Mouse (Mus musculus) midbrain, embryonic 10.5 days (tissue): ENCODE data around the gene Msi1. TPM values are rescaled to one million over a fixed set of nuclear protein-coding genes. Genes with fewer than 3 reads are reported as not detected.

ENCODE experiments used
- DNase-seq: peaks from one replicate; pipeline ENCODE4 v3.0.0-alpha.2; 2017; ENCODE audit warnings: low spot score
- H3K27ac ChIP-seq: fragments of 300-500 bp; sonication (generic); replicated peaks from 2 replicates; pipeline ENCODE4 v1.5.1; 2016; ENCODE audit warnings: mild to moderate bottlenecking
- H3K27me3 ChIP-seq: fragments of 300-500 bp; sonication (generic); 2 replicates; pipeline ENCODE4 v1.6.1; 2016; ENCODE audit warnings: low read depth, mild to moderate bottlenecking; ENCODE audit not compliant: poor library complexity, severe bottlenecking
- H3K36me3 ChIP-seq: fragments of 300-500 bp; sonication (generic); 2 replicates; pipeline ENCODE4 v1.6.1; 2016; ENCODE audit warnings: mild to moderate bottlenecking, moderate library complexity
- H3K4me1 ChIP-seq: fragments of 300-500 bp; sonication (generic); 2 replicates; pipeline ENCODE4 v1.6.1; 2016
- H3K4me3 ChIP-seq: fragments of 300-500 bp; sonication (generic); 2 replicates; pipeline ENCODE4 v1.5.1; 2016; ENCODE audit warnings: mild to moderate bottlenecking, moderate library complexity
- H3K9me3 ChIP-seq: fragments of 300-500 bp; sonication (generic); replicated peaks from 2 replicates; pipeline ENCODE4 v1.6.1; 2016; ENCODE audit warnings: mild to moderate bottlenecking
- WGBS: fragments of 180-500 bp; shearing (Covaris S2); methylation state at CpG from one replicate; pipeline ENCODE4 v1.1.7; 2016; 5-methylcytosine and 5-hydroxymethylcytosine counted together
- polyA plus RNA-seq: library from polyadenylated mRNA; unstranded; fragments of >200 nt; fragmentation: Nextera tagmentation; extraction: Ambion mirVana; gene quantifications from 2 replicates; pipeline ENCODE4 v1.2.1, GENCODE M21; 2016

The Msi1 gene
- polyA plus RNA-seq, 1 experiment from 2014 or later = 190 TPM

DNA sequence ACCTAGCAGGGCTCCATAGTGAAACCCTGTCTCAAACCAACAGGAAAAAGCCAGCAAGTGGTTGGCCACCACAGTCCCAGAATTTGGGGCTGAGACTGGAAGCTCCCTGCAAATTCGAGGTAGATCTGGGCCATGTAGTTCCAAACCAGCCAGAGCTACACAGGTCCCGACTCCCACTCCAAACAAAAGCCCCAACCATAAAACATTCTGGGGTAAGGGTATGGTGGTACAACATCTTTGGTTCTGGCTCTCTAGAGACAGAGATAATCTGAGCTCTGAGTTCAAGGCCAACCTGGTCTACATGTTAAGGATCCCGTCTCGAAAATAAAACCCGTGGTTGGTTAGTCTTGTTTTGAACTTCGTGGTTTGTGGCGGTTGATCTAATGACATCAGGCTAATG lies 26.4 kb downstream of the Msi1 start:
- peaks cover 43% of the 10 kb centered on the region for H3K36me3 ChIP-seq
- H3K27ac ChIP-seq = no peak overlapping the region
- WGBS = 84% methylated on average over 7 of the region's 7 CpGs
- H3K9me3 ChIP-seq = no peaks in the 10 kb centered on the region
- no peaks in the 10 kb centered on the region for H3K27me3 ChIP-seq
- DNase-seq = no peak
- H3K4me3 ChIP-seq = no peak overlapping the region
- peaks cover 23% of the 10 kb centered on the region for H3K4me1 ChIP-seq

DNA sequence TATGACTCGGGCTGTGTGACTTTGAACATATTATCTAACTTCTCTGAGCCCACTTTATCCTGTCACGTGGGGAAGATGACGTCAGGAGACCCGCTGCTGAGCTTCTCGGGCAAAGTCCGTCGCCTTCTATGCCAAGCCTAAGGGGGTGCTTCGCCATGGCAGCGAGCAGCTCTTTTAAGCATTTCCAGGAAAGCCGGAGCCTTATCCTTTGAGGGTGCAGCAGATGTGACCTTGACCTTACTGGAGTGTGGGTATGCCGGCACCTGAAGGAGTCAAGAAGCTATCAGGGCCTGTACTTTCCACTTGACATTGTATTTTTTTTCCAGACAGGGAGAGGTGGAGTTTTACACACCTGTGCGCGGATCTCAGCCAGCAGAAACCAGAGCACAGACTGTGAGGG lies 29.5 kb downstream of the Msi1 start:
- WGBS = 70% methylated on average over 13 of the region's 13 CpGs
- Histone ChIP-seq H3K4me1 (peaks cover 10% of the 10 kb centered on the region), H3K9me3 (no peaks in the 10 kb centered on the region), H3K36me3 (peaks cover 12% of the 10 kb centered on the region), H3K27ac (no peak overlapping the region), H3K4me3 (no peak overlapping the region), H3K27me3 (no peaks in the 10 kb centered on the region)
- no peak for DNase-seq

DNA sequence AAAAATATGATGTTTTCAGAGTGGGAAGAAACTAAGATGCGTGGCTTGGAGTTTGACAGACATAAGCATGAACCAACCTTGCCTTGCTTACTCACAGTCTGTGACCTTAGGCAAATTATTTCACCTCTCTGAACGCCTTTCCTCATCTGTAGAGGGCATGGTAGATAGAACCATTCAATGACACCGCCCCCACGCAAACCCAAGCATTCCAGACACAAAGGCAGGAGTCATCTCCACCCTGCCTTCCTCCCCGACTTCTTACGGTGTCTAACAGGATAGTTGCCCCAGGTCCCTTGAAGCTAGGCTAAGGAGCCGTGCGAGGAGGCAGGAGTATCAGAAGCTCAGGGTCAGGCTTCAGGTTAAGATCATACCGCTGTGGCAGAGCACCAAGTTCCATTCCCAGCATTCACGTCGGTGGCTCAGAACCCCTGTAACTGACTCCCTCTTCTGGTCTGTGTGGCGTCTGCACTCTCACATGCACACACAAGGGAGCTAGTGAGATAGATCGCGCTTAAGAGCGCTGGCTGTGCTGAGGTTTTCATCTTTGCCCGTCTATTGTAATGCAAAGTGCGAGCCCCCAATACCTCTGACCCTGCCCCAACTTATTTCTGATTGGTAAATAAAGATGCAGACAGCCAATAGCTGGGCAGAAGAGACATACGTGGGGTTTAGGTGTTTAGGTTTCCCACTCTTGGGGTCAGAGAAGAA lies 35.2 kb downstream of the Msi1 start:
- Histone ChIP-seq H3K4me3 (no peak overlapping the region), H3K9me3 (no peaks in the 10 kb centered on the region), H3K27ac (no peak overlapping the region), H3K27me3 (no peaks in the 10 kb centered on the region), H3K4me1 (peaks cover 5% of the 10 kb centered on the region), H3K36me3 (no peaks in the 10 kb centered on the region)
- no peak for DNase-seq
- 79% methylated on average over 18 of the region's 18 CpGs for WGBS

DNA sequence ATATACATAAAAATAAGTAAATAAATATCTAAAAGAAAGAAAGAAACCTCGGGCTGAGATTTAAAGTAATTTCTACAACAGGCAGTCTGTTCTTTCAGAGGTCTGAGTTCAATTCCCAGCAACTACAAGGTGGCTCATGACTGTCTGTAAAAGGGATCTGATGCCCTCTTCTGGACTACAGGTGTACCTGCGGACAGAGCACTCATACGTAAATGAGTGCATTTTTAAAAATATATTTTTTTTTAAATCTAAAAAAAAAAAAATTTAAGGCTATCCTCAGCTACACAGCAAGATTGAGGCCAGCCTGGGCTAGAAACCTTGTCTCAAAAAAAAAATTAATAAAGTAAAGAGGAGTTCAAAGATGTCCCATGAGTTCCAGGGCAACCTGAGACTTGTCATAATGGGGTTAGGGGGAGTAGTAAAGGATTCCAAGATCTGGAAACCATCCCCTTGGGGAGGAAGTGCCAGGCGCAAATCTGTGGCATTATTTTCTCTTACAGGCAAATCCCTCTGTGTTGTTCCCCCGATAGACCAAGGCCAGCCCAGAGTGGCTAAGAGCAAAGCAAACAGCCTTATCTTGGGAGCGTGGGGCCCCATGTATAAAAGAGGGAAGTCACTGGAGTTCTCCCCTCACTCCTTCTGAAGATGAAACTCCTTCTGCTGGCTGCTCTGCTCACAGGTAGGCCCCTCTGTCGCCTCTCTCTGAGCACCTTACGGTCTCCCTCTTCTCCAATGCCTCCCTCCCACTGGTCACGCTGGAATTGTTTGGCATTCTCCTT lies 36.4 kb downstream of the Msi1 start, which contains the start of gene Pla2g1b:
TSS of gene Pla2g1b (plus strand) at position 621 of the 779 bp plus-strand sequence.
- H3K4me1 ChIP-seq = peaks cover 9% of the 10 kb centered on the region
- H3K9me3 ChIP-seq = no peaks in the 10 kb centered on the region
- no peak within 1 kb of the TSS for H3K4me3 ChIP-seq
- 51% methylated on average over 9 of the region's 9 CpGs for WGBS
- no peak within 1 kb of the TSS for H3K27ac ChIP-seq
- no peak for DNase-seq
- no peaks in the 10 kb centered on the region for H3K27me3 ChIP-seq
- no peaks in the 10 kb centered on the region for H3K36me3 ChIP-seq

DNA sequence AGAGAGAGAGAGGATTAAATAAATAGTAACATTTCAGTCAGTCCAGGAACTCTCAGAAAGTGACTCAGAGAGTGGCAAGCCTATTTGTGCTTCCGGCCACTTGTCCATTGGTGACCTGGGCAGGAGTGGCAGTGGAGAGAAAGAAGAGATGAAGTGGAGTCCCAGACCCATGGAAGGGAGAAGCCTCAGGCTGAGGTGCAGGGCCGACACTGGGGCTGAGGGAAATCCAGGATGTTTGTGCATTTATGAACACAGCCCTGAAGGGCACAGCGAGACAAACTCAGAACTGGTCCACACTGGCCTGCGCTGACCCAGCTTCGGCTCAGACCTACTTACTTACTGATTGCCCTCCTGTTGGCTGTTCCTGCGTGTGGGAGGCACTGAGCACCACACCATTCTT lies 40.4 kb downstream of the Msi1 start:
- Histone ChIP-seq H3K9me3 (no peaks in the 10 kb centered on the region), H3K27me3 (peaks cover 6% of the 10 kb centered on the region), H3K4me1 (peaks cover 17% of the 10 kb centered on the region), H3K27ac (no peak overlapping the region), H3K4me3 (no peak overlapping the region), H3K36me3 (no peaks in the 10 kb centered on the region)
- WGBS = 71% methylated on average over 6 of the region's 6 CpGs
- DNase-seq = no peak

DNA sequence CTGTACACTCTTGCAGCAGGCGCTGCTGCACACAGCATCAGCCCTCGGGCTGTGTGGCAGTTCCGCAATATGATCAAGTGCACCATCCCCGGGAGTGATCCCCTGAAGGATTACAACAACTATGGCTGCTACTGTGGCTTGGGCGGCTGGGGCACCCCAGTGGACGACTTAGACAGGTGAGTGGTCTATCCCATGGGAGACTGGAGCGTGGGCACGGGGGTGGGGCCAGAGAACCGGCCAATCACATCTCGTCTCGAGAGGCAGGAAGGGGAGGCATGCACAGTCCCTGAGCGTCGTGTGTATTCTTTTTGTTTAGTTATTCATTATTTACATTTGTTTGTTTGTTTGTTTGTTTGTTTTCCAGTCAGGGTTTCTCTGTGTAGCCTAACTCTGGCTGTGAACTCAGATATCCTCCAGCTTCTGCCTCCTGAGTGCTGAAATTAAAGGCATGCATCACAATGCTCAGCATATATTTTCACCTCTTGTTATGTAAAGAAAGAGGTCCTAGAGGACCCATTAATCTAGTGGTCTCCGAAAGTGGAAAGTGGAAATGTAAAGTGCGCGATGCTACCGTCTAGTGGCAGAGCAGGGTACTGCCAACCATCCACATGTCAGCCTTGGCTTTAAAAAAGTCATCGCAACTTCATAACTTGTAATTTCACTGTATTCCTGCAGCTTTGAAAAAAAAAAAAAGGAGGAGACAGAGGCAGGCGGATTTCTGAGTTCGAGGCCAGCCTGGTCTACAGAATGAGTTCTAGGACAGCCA lies 41.5 kb downstream of the Msi1 start:
- Histone ChIP-seq H3K27ac (no peak overlapping the region), H3K4me1 (peaks cover 27% of the 10 kb centered on the region), H3K9me3 (no peaks in the 10 kb centered on the region), H3K4me3 (no peak overlapping the region), H3K27me3 (peaks cover 9% of the 10 kb centered on the region), H3K36me3 (no peaks in the 10 kb centered on the region)
- DNase-seq = no peak
- WGBS = 42% methylated on average over 20 of the region's 20 CpGs

DNA sequence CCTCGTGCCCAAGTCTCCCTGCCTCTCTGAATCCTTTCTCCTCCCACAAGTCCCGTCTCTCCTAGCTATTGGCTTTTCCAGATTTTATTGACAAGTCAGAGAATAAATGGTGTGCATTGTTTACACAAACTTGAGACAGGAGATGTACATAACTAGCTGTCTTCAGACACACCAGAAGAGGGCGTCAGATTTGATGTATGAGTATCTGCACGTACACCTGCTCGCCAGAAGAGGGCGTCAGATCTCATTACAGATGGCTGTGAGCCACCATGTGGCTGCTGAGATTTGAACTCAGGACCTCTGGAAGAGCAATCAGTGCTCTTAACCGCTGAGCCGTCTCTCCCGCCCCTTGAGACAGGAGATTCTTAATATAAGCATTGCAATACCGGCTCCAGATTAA lies 43.8 kb downstream of the Msi1 start:
- H3K36me3 ChIP-seq = peaks cover 15% of the 10 kb centered on the region
- no peak for DNase-seq
- 80% methylated on average over 10 of the region's 10 CpGs for WGBS
- H3K9me3 ChIP-seq = no peaks in the 10 kb centered on the region
- no peak overlapping the region for H3K4me3 ChIP-seq
- no peak overlapping the region for H3K27ac ChIP-seq
- H3K27me3 ChIP-seq = peaks cover 9% of the 10 kb centered on the region
- peaks cover 28% of the 10 kb centered on the region for H3K4me1 ChIP-seq

DNA sequence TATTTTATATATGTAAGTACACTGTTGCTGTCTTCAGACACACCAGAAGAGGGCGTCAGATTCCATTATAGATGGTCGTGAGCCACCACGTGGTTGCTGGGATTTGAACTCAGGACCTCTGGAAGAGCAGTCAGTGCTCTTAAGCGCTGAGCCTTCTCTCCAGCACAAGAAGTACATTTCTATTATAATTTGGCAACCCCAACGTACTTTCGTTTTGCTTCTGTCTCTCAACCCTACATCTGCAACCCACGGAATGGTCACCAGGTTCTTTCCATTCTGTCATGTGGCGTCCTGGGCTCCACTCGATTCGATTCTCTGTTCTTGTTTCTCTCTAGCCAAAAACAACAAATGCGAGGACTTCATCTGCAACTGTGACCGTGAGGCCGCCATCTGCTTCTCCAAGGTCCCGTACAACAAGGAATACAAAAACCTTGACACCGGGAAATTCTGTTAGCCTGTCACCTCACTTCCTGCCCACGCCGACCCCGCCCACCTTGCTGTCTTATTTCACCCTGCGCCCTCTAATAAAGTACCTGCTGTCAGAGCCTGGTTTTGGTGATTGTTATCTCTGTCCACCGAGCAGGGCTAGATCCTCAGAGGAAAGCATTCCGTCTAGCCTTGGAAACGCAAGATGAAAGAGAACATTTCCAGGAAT lies 44.9 kb downstream of the Msi1 start:
- Histone ChIP-seq H3K36me3 (peaks cover 16% of the 10 kb centered on the region), H3K4me3 (no peak overlapping the region), H3K9me3 (no peaks in the 10 kb centered on the region), H3K27ac (no peak overlapping the region), H3K27me3 (peaks cover 10% of the 10 kb centered on the region), H3K4me1 (peaks cover 28% of the 10 kb centered on the region)
- no peak for DNase-seq
- WGBS = 82% methylated on average over 22 of the region's 22 CpGs

DNA sequence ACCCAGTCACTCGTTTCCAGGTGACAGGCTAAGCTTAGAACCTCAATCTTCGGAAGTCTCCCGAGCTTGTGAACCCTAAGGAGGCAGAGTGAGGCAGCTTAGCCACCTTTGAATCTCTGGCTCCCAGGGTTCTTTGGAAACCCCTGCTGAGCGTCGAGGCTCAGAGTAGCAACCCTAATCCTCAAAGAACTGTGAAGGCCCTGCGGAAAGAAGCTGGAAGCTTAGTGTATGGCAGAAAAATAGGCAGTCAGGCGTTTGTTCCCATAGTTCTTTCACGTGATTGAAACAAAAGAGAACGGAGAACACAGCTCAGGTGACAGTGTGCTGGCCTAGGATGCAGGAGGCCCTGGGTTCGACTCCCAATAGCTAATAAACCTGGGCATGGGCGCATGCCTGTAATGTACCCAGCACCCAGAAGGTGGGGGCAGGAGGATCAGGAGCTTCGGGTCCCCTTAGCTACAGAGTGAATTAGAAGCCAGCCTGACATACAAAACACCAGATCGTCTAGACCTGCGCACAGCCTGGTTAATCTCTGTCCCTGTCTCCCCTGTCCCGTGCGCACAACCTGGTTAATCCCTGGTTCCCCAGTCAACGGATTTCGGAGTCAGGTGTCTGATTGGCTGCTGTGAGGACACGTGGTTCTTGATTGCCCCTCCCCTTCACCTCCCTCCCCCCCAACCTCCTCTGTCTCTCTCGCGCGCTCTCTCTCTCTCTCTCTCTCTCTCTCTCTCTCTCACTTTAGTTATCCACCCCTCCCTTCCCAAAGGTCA lies 46.1 kb downstream of the Msi1 start:
- H3K4me3 ChIP-seq = peak overlapping the region; percentile 49
- peak; percentile 76 for DNase-seq
- 7% methylated on average over 22 of the region's 22 CpGs for whole genome bisulfite sequencing
- peaks cover 33% of the 10 kb centered on the region for H3K4me1 ChIP-seq
- peaks cover 20% of the 10 kb centered on the region for H3K36me3 ChIP-seq
- peak overlapping the region; percentile 81 for H3K27ac ChIP-seq
- H3K9me3 ChIP-seq = no peaks in the 10 kb centered on the region
- peaks cover 23% of the 10 kb centered on the region for H3K27me3 ChIP-seq

DNA sequence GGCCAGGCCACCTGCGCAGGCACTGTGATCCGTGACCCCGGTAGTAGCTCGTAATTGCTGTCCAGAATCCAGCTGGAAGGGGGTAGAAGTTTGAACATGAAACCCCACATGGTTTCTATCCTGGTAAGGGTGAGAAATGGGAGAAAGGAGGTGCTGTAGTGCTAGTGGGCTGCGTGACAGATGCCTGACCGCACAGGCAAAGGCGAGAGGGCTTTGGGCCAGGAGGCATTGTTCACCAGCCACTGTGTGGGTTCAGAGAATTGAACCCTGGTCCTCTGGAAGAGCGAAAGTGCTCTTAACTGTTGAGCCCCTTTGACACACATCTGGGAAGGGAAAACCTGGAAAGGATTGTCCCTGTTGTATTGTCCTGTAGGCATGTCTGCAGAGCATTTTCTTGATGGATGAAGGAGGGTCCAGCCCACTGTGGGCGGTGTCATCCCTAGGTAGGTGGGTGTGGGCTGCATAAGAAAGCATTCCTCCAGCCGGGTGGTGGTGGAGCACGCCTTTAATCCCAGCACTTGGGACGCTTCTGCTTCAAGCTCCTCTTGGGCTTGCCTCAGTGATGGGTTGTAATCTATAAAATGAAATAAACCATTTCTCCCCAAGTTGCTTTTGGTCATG lies 46.8 kb downstream of the Msi1 start:
- WGBS = 32% methylated on average over 12 of the region's 12 CpGs
- peak overlapping the region; percentile 81 for H3K27ac ChIP-seq
- H3K27me3 ChIP-seq = peaks cover 30% of the 10 kb centered on the region
- peak overlapping the region; percentile 49 for H3K4me3 ChIP-seq
- H3K4me1 ChIP-seq = peaks cover 27% of the 10 kb centered on the region
- no peaks in the 10 kb centered on the region for H3K9me3 ChIP-seq
- peaks cover 20% of the 10 kb centered on the region for H3K36me3 ChIP-seq
- no peak for DNase-seq

DNA sequence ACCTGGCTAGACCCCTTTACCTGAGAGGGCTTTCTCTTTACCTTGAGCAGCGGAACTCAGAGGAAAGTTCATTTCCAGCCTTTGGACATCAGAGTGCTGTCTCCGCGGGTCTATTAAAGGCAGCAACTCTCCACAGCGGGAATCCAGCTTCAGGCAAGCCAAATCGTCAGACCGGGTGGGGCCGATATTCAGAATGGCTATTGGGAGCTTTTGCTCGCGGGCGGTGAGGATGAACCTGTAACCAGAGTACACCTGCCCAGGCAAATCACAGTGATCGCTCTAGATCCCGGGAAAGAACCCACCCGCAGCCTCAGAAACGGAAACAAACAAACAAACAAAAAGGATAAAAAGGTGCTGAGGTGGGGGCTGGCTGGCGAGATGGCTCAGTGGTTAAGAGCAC lies 50.2 kb downstream of the Msi1 start:
- Histone ChIP-seq H3K9me3 (no peaks in the 10 kb centered on the region), H3K27ac (no peak overlapping the region), H3K36me3 (peaks cover 20% of the 10 kb centered on the region), H3K4me3 (no peak overlapping the region), H3K4me1 (peaks cover 44% of the 10 kb centered on the region), H3K27me3 (peaks cover 48% of the 10 kb centered on the region)
- no peak for DNase-seq
- 30% methylated on average over 15 of the region's 15 CpGs for WGBS
